Mouse (Mus musculus): Measurements from ENCODE around the gene Selenbp1. TPM values are rescaled to one million over a fixed set of nuclear protein-coding genes. Genes with fewer than 3 reads are reported as not detected.
A peak's percentile ranks its signal among the peaks of the same experiment; 100 is the strongest.

Selenbp1 gene
- polyA plus RNA-seq, 1 experiment from 2014 or later = 43.9 TPM

- H3K9me3 ChIP-seq (replicated peaks) = no peaks in the 10 kb centered on the region
- peak within 1 kb of the TSS; percentile 77 for H3K4me2 ChIP-seq
- peak within 1 kb of the TSS; percentile 79 for H3K27ac ChIP-seq (ENCODE audit: poor library complexity, severe bottlenecking)
- WGBS = under 1% methylated on average over 50 of the region's 50 CpGs
- peak within 1 kb of the TSS; percentile 81 for H3K4me3 ChIP-seq
- H3K36me3 ChIP-seq = peaks cover 35% of the 10 kb centered on the region
- peaks cover 30% of the 10 kb centered on the region for H3K4me1 ChIP-seq (replicated peaks)
- ATAC-seq (ENCODE audit: insufficient number of reproducible peaks, low FRiP score) = peak; percentile 94
- H3K9ac ChIP-seq = peak within 1 kb of the TSS; percentile 89
- no peaks in the 10 kb centered on the region for H3K27me3 ChIP-seq (replicated peaks)
These were observed 21.1 kb downstream of the Selenbp1 start, which contains the start of gene Rfx5 for GRCm38 (mm10) chr3:94953764-94954616. TSS of gene Rfx5 (plus strand) at chr3:94954075.

GRCm38 (mm10) chr3:94958295-94958694 is 25.4 kb downstream of the Selenbp1 start:
- Histone ChIP-seq H3K4me2 (no peak overlapping the region), H3K4me1 (replicated peaks) (peaks cover 22% of the 10 kb centered on the region), H3K36me3 (peaks cover 36% of the 10 kb centered on the region), H3K9me3 (replicated peaks) (no peaks in the 10 kb centered on the region), H3K4me3 (no peak overlapping the region), H3K9ac (peak overlapping the region; percentile 11; the same call in 1 of the 2 replicates), H3K27me3 (replicated peaks) (no peaks in the 10 kb centered on the region), H3K27ac (ENCODE audit: poor library complexity, severe bottlenecking) (no peak overlapping the region)
- no peak for ATAC-seq (ENCODE audit: insufficient number of reproducible peaks, low FRiP score)
- WGBS = 85% methylated on average over 8 of the region's 8 CpGs

DNA sequence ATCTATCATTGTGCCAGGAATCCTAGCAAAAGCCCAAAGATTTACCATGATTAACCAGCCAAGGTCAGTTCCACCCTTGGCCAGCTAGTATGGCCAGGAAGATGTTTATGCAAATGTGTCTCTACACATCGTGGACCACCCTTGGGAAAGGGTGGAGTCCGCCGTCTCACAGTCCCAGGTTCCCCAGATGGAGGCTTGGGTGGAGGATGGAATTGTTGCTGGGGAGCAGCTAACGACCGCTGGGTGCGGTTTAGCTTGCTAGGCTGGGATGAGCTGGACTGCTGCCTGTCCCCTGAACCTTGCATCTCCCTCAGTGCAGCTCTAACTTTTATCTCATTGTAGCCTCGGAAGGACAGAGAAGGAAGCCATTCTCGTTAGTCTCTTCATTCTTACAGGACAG is 27.0 kb downstream of the Selenbp1 start:
- Histone ChIP-seq H3K27ac (ENCODE audit: poor library complexity, severe bottlenecking) (no peak overlapping the region), H3K9me3 (replicated peaks) (no peaks in the 10 kb centered on the region), H3K36me3 (peaks cover 36% of the 10 kb centered on the region), H3K9ac (no peak overlapping the region), H3K27me3 (replicated peaks) (no peaks in the 10 kb centered on the region), H3K4me1 (replicated peaks) (peaks cover 18% of the 10 kb centered on the region), H3K4me3 (no peak overlapping the region), H3K4me2 (no peak overlapping the region)
- 54% methylated on average over 8 of the region's 8 CpGs for WGBS
- no peak for ATAC-seq (ENCODE audit: insufficient number of reproducible peaks, low FRiP score)

DNA sequence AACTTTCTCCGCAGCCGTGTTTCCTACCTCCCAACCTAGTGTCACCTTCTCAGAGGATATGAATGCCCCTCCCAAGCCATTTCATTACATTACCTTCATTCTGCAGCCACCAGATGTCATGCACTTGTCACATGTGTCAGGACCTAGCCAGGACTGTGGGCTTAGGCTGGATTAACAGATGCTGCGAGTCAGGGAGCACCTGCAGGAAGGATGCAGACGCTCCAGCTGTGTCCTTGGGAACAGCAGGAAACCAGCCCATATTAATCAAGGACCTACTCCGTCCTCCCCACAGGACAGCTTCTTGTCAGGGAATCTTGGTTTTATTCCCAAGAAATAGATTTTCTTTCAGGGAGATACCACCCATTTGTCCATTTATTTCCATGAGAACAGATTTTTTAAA is 27.5 kb downstream of the Selenbp1 start:
- no peak overlapping the region for H3K4me2 ChIP-seq
- no peak overlapping the region for H3K4me3 ChIP-seq
- ATAC-seq (ENCODE audit: insufficient number of reproducible peaks, low FRiP score) = no peak
- no peaks in the 10 kb centered on the region for H3K27me3 ChIP-seq (replicated peaks)
- H3K9me3 ChIP-seq (replicated peaks) = no peaks in the 10 kb centered on the region
- peaks cover 13% of the 10 kb centered on the region; the same call in 1 of the 2 replicates for H3K4me1 ChIP-seq (replicated peaks)
- no peak overlapping the region for H3K9ac ChIP-seq
- 55% methylated on average over 5 of the region's 5 CpGs for WGBS
- no peak overlapping the region for H3K27ac ChIP-seq (ENCODE audit: poor library complexity, severe bottlenecking)
- peaks cover 36% of the 10 kb centered on the region for H3K36me3 ChIP-seq

- no peaks in the 10 kb centered on the region for H3K9me3 ChIP-seq (replicated peaks)
- H3K9ac ChIP-seq = no peak overlapping the region
- no peak overlapping the region for H3K27ac ChIP-seq (ENCODE audit: poor library complexity, severe bottlenecking)
- no peak for ATAC-seq (ENCODE audit: insufficient number of reproducible peaks, low FRiP score)
- WGBS = 89% methylated on average over 1 of the region's 1 CpGs
- H3K27me3 ChIP-seq (replicated peaks) = no peaks in the 10 kb centered on the region
- H3K4me2 ChIP-seq = no peak overlapping the region
- no peaks in the 10 kb centered on the region for H3K4me1 ChIP-seq (replicated peaks)
- no peaks in the 10 kb centered on the region for H3K36me3 ChIP-seq
- H3K4me3 ChIP-seq = no peak overlapping the region
These were observed 32.1 kb downstream of the Selenbp1 start for GRCm38 (mm10) chr3:94964989-94965388.

DNA sequence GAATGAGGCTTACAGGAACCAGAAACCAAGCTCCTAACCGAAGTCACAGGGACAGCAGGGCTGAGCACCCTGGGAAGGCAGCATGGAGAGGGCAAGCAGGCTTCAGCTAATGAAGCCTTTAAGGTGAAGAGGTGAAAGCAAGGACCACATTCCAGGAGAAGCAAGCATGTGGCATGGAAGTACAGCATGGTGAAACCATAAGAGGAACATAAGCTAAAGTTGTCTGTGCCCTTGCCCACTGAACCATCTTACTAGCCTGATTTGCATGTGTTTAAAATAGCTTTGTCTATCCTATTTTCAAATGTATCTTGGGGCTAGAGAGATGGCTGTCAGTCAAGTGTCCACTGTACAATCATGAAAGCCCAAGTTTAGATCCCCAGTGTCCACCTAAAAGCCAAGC is 33.0 kb downstream of the Selenbp1 start:
- Histone ChIP-seq H3K9ac (no peak overlapping the region), H3K27ac (ENCODE audit: poor library complexity, severe bottlenecking) (no peak overlapping the region), H3K9me3 (replicated peaks) (no peaks in the 10 kb centered on the region), H3K4me1 (replicated peaks) (no peaks in the 10 kb centered on the region), H3K27me3 (replicated peaks) (no peaks in the 10 kb centered on the region), H3K36me3 (no peaks in the 10 kb centered on the region), H3K4me3 (no peak overlapping the region), H3K4me2 (no peak overlapping the region)
- 60% methylated on average over 1 of the region's 1 CpGs for WGBS
- no peak for ATAC-seq (ENCODE audit: insufficient number of reproducible peaks, low FRiP score)

DNA sequence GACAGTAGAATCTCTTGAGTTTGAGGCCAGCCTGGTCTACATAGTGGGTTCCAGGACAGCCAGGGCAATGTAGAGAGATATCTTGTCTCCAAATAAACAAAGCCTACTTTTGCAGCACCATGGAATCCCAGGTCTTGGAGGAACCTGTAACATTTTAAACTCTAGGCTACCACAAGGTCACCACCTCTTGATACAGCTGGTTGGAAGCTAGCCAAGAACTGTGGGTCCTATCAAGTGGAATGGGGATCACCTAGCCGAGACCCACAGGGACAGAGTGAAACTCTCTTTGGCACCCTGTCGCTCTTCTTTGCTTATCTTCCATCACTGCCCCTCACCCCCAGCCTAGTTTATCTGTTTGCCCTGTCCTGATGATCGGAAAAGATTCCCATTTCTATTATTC is 39.7 kb downstream of the Selenbp1 start:
- peaks cover 16% of the 10 kb centered on the region for H3K4me1 ChIP-seq (replicated peaks)
- H3K4me3 ChIP-seq = no peak overlapping the region
- peaks cover 7% of the 10 kb centered on the region for H3K36me3 ChIP-seq
- H3K27me3 ChIP-seq (replicated peaks) = no peaks in the 10 kb centered on the region
- no peak for ATAC-seq (ENCODE audit: insufficient number of reproducible peaks, low FRiP score)
- H3K4me2 ChIP-seq = no peak overlapping the region
- WGBS = 66% methylated on average over 3 of the region's 3 CpGs
- H3K27ac ChIP-seq (ENCODE audit: poor library complexity, severe bottlenecking) = no peak overlapping the region
- H3K9me3 ChIP-seq (replicated peaks) = no peaks in the 10 kb centered on the region
- no peak overlapping the region for H3K9ac ChIP-seq

GRCm38 (mm10) chr3:94973620-94974019 is 40.8 kb downstream of the Selenbp1 start:
- peak overlapping the region; percentile 66 for H3K9ac ChIP-seq
- no peak for ATAC-seq (ENCODE audit: insufficient number of reproducible peaks, low FRiP score)
- H3K36me3 ChIP-seq = peaks cover 12% of the 10 kb centered on the region
- peak overlapping the region; percentile 79 for H3K4me2 ChIP-seq
- H3K4me1 ChIP-seq (replicated peaks) = peaks cover 16% of the 10 kb centered on the region
- no peaks in the 10 kb centered on the region for H3K9me3 ChIP-seq (replicated peaks)
- H3K27ac ChIP-seq (ENCODE audit: poor library complexity, severe bottlenecking) = no peak overlapping the region; the same call in 1 of the 2 replicates
- no peaks in the 10 kb centered on the region for H3K27me3 ChIP-seq (replicated peaks)
- WGBS = 91% methylated on average over 5 of the region's 5 CpGs
- peak overlapping the region; percentile 97 for H3K4me3 ChIP-seq

DNA sequence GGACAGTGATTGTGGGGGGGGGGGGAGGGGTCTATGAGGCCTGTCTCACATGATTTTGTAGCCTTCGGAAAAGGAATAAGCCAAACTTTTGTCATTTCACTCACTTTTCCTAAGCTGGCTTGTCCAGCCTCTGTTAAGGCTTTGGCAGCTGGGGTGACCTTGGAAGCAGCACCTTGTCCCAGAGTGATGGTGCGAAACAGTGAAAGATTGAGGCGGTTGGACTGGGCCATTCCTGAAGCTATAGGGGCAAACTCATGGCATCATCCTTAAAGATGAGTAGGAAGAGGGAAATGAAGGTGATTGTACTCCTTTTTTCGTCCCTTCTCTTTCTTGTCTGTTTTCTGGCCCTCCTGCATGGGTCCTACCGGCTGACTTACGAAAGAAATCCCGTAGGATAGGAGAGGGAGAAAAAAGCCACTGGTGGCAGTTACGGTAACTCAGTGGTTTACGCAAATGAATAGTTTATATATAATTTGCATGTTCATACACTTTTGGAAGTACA is 41.2 kb downstream of the Selenbp1 start:
- Histone ChIP-seq H3K27me3 (replicated peaks) (no peaks in the 10 kb centered on the region), H3K9ac (peak overlapping the region; percentile 66), H3K4me3 (peak overlapping the region; percentile 97), H3K9me3 (replicated peaks) (no peaks in the 10 kb centered on the region), H3K4me1 (replicated peaks) (peaks cover 16% of the 10 kb centered on the region), H3K27ac (ENCODE audit: poor library complexity, severe bottlenecking) (peak overlapping the region; percentile 34; the same call in 1 of the 2 replicates), H3K36me3 (peaks cover 15% of the 10 kb centered on the region), H3K4me2 (peak overlapping the region; percentile 79)
- ATAC-seq (ENCODE audit: insufficient number of reproducible peaks, low FRiP score) = peak; percentile 6; the same call in 1 of the 2 replicates
- WGBS = 16% methylated on average over 9 of the region's 9 CpGs

- Histone ChIP-seq H3K4me3 (peak within 1 kb of the TSS; percentile 97), H3K9ac (peak within 1 kb of the TSS; percentile 98), H3K27me3 (replicated peaks) (no peaks in the 10 kb centered on the region), H3K4me1 (replicated peaks) (peaks cover 16% of the 10 kb centered on the region), H3K4me2 (peak within 1 kb of the TSS; percentile 79), H3K27ac (ENCODE audit: poor library complexity, severe bottlenecking) (peak within 1 kb of the TSS; percentile 88), H3K9me3 (replicated peaks) (no peaks in the 10 kb centered on the region), H3K36me3 (peaks cover 19% of the 10 kb centered on the region)
- peak; percentile 94 for ATAC-seq (ENCODE audit: insufficient number of reproducible peaks, low FRiP score)
- under 1% methylated on average over 53 of the region's 57 CpGs for WGBS
These were observed 41.9 kb downstream of the Selenbp1 start, which contains the start of gene Pi4kb for GRCm38 (mm10) chr3:94974528-94975422. TSS of gene Pi4kb (plus strand) at chr3:94974731.

- Histone ChIP-seq H3K4me1 (replicated peaks) (peaks cover 39% of the 10 kb centered on the region), H3K9ac (no peak overlapping the region), H3K27me3 (replicated peaks) (no peaks in the 10 kb centered on the region), H3K36me3 (peaks cover 42% of the 10 kb centered on the region), H3K4me2 (no peak overlapping the region), H3K4me3 (no peak overlapping the region), H3K9me3 (replicated peaks) (no peaks in the 10 kb centered on the region), H3K27ac (ENCODE audit: poor library complexity, severe bottlenecking) (no peak overlapping the region)
- no peak for ATAC-seq (ENCODE audit: insufficient number of reproducible peaks, low FRiP score)
- WGBS = 89% methylated on average over 11 of the region's 11 CpGs
These were observed 51.5 kb downstream of the Selenbp1 start for GRCm38 (mm10) chr3:94984312-94984711.

Measured in heart, embryonic 12.5 days (tissue).